Mouse (Mus musculus): ENCODE results near the gene Retsat. TPM values are rescaled to one million over a fixed set of nuclear protein-coding genes. Genes with fewer than 3 reads are reported as not detected.

The Retsat gene
- total and polyA plus RNA-seq, 3 experiments, result 15.5 to 27.7 (median 15.6) TPM

DNA sequence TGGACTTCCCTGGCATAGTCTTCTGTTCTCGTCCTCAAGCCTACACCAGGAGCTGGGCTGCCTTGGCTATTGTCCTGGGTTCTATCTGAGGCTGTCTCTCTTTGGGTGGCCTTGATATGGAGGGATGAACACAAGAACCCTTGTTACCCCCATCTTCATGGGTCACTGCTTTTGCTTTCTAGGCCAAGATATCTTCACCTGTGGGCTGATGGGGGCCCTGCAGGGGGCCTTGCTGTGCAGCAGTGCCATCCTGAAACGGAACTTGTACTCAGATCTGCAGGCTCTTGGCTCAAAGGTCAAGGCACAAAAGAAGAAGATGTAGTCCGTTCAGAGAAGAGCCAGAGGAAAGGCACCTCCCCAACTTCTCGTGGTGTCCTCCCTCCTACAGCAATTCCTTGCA is 8.8 kb downstream of the Retsat start:
- DNase-seq (ENCODE audit: extremely low read depth), result no peak
- Histone ChIP-seq H3K79me2 (replicated peaks; ENCODE audit: control insufficient read depth, extremely low read depth, insufficient read depth, poor library complexity, severe bottlenecking) (no peaks in the 10 kb centered on the region), H3K4me2 (ENCODE audit: insufficient read depth, low read depth, poor library complexity, severe bottlenecking) (no peak overlapping the region), H3K4me3 (replicated peaks in 1 of 3; ENCODE audit: low read depth in 2 of 3, low read length in 2 of 3, poor library complexity in 1 of 3) (no peak overlapping the region), H3K27me3 (replicated peaks) (no peaks in the 10 kb centered on the region), H3K9me3 (replicated peaks; ENCODE audit: low read length) (no peaks in the 10 kb centered on the region), H3K9ac (ENCODE audit: insufficient read depth, low read depth) (no peak overlapping the region), H3K36me3 (replicated peaks in 1 of 2; ENCODE audit: control insufficient read depth in 1 of 2, insufficient read depth in 1 of 2, low read length in 1 of 2) (peaks cover 53 to 97% of the 10 kb centered on the region in 2 experiments), H3K27ac (ENCODE audit: insufficient read depth, low read depth) (no peak overlapping the region), H3K4me1 (ENCODE audit: control insufficient read depth in 1 of 2, insufficient read depth in 2 of 2) (peaks cover 0 to under 1% of the 10 kb centered on the region in 2 experiments; a peak in 2 of 4 replicates)
- dilution Hi-C loops (cut with MboI; ENCODE audit: extremely low pct_ligation_motif_present, extremely low pct_unique_long_range_greater_than_20kb, low sequenced_read_pairs) (no loop called here), in situ Hi-C loops (cut with MboI; ENCODE audit: low pct_ligation_motif_present, low pct_unique_long_range_greater_than_20kb, low sequenced_read_pairs) (no loop called here)
- TF ChIP-seq ETS1 (conservative IDR thresholded peaks at IDR 0.05; ENCODE audit: low read depth, low read length) (no peak), EP300 (IDR thresholded peaks at IDR 0.05; ENCODE audit: low read length) (no peak), TBP (conservative IDR thresholded peaks at IDR 0.05; ENCODE audit: low read depth, low read length) (no peak), USF1 (IDR thresholded peaks at IDR 0.05; ENCODE audit: low read depth, low read length) (no peak), ZMIZ1 (IDR thresholded peaks at IDR 0.05; ENCODE audit: low read depth, low read length) (no peak), IRF4 (IDR thresholded peaks at IDR 0.05; ENCODE audit: low read depth, low read length) (no peak), NRF1 (IDR thresholded peaks at IDR 0.05; ENCODE audit: low read depth, low read length) (no peak), ZNF384 (IDR thresholded peaks at IDR 0.05; ENCODE audit: low read depth, low read length) (no peak), USF2 (conservative IDR thresholded peaks at IDR 0.05; ENCODE audit: low read depth, low read length) (no peak), JUN (IDR thresholded peaks at IDR 0.05; ENCODE audit: insufficient read depth, low read depth, low read length) (no peak), SIN3A (IDR thresholded peaks at IDR 0.05; ENCODE audit: low read length) (no peak), MXI1 (IDR thresholded peaks at IDR 0.05; ENCODE audit: low read depth, low read length) (no peak), ZKSCAN1 (IDR thresholded peaks at IDR 0.05; ENCODE audit: borderline replicate concordance, low read depth, low read length) (no peak)

DNA sequence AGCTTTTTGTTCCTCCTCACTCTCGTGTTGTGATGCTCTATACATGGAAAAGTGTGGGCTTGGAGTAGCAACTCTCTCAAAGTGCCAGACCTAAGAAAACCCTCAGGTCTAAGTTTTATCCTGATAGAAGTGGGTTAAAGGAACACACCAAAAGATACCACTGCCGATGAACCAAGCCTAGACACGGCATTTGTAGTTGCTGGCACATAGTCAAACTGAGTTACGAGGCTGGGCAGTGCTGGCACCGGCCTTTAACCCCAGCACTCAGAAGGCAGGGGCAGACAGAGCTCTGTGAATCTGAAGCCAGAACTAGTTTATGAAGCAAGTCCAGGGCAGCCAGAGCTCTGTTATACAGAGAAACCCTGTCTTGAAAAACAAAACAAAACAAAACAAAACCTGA is 9.4 kb downstream of the Retsat start:
- Histone ChIP-seq H3K9me3 (replicated peaks; ENCODE audit: low read length) (no peaks in the 10 kb centered on the region), H3K9ac (ENCODE audit: insufficient read depth, low read depth) (no peak overlapping the region), H3K4me1 (ENCODE audit: control insufficient read depth in 1 of 2, insufficient read depth in 2 of 2) (no peaks in the 10 kb centered on the region), H3K79me2 (replicated peaks; ENCODE audit: control insufficient read depth, extremely low read depth, insufficient read depth, poor library complexity, severe bottlenecking) (no peaks in the 10 kb centered on the region), H3K4me3 (replicated peaks in 1 of 3; ENCODE audit: low read depth in 2 of 3, low read length in 2 of 3, poor library complexity in 1 of 3) (no peak overlapping the region), H3K4me2 (ENCODE audit: insufficient read depth, low read depth, poor library complexity, severe bottlenecking) (no peak overlapping the region), H3K27ac (ENCODE audit: insufficient read depth, low read depth) (no peak overlapping the region), H3K27me3 (replicated peaks) (no peaks in the 10 kb centered on the region), H3K36me3 (replicated peaks in 1 of 2; ENCODE audit: control insufficient read depth in 1 of 2, insufficient read depth in 1 of 2, low read length in 1 of 2) (peaks cover 53 to 95% of the 10 kb centered on the region in 2 experiments)
- in situ Hi-C loops (cut with MboI; ENCODE audit: low pct_ligation_motif_present, low pct_unique_long_range_greater_than_20kb, low sequenced_read_pairs), result no loop called here
- DNase-seq (ENCODE audit: extremely low read depth), result no peak
- TF ChIP-seq JUN (IDR thresholded peaks at IDR 0.05; ENCODE audit: insufficient read depth, low read depth, low read length) (no peak), CHD1 (IDR thresholded peaks at IDR 0.05; ENCODE audit: low read depth, low read length) (no peak), EP300 (IDR thresholded peaks at IDR 0.05; ENCODE audit: low read length) (no peak), CTCF (conservative IDR thresholded peaks at IDR 0.05 in 1 of 2, IDR thresholded peaks at IDR 0.05 in 1 of 2; ENCODE audit: low read depth in 2 of 2, low read length in 2 of 2) (no peak), RAD21 (IDR thresholded peaks at IDR 0.05; ENCODE audit: low read depth, low read length) (no peak)
- dilution Hi-C loops (cut with MboI; ENCODE audit: extremely low pct_ligation_motif_present, extremely low pct_unique_long_range_greater_than_20kb, low sequenced_read_pairs), result no loop called here

Measured in CH12.LX (cell line).